Mouse (Mus musculus): ENCODE measurements at regions not wholly inside any gene's neighbourhood (a gene's known extent, or its start where the extent isn't known, plus 50 kb on each side); places are given as distances from the start of the nearest gene placed in this dataset.

- TF ChIP-seq POLR2A (IDR thresholded peaks at IDR 0.05; ENCODE audit: insufficient read length, low read depth) = no peak
- no peak for TF ChIP-seq USF1 (IDR thresholded peaks at IDR 0.05; ENCODE audit: low read depth)
- no peak for TF ChIP-seq CEBPB (IDR thresholded peaks at IDR 0.05; ENCODE audit: insufficient read depth, poor library complexity, severe bottlenecking)
- no peak for TF ChIP-seq MAX (IDR thresholded peaks at IDR 0.05; ENCODE audit: low read depth)
- no peak for TF ChIP-seq MYOG (IDR thresholded peaks at IDR 0.05; ENCODE audit: control insufficient read depth in 1 of 3, insufficient read depth in 1 of 3, insufficient read length in 2 of 3, low read depth in 2 of 3)
- TF ChIP-seq E2F4 (IDR thresholded peaks at IDR 0.05; ENCODE audit: insufficient read depth) = no peak
- TF ChIP-seq POLR2AphosphoS2 (IDR thresholded peaks at IDR 0.05; ENCODE audit: insufficient read length, low read depth) = no peak
- no peak for TF ChIP-seq REST (IDR thresholded peaks at IDR 0.05; ENCODE audit: insufficient read depth, insufficient read length)
- no peak for TF ChIP-seq TCF3 (IDR thresholded peaks at IDR 0.05; ENCODE audit: insufficient read length, low read depth)
- TF ChIP-seq TCF12 (IDR thresholded peaks at IDR 0.05; ENCODE audit: insufficient read depth, poor library complexity, severe bottlenecking) = no peak
- no peak for TF ChIP-seq MYOD1 (IDR thresholded peaks at IDR 0.05; ENCODE audit: control insufficient read depth in 1 of 3, insufficient read length in 2 of 3, low read depth in 2 of 3)
Observed at GRCm38 (mm10) chr14:104639300-104639699, 116.9 kb upstream of the Rnf219 start.

All from myocyte (in vitro differentiated cells).